ENCODE assay signal across 15 mouse cellular contexts in genomic region chr12:58901931-58902330, GRCm38 (mm10).
A peak's percentile ranks its signal among the peaks of the same experiment; 100 is the strongest.
DNase-seq lines count a peak whose midpoint lies in the region; ATAC-seq and TF ChIP-seq lines count a peak whose summit lies in the region.
"Had no signal": no experiment of that assay in that cellular context is flagged by ENCODE, and none has a peak within 500 bp of the region (broad histone marks: within the 10 kb centered on the region; RNA-seq: fewer than 3 reads in every experiment).

No protein-coding gene starts in this region.

- H3K27me3 ChIP-seq in lung, postnatal 0 days (replicated peaks; ENCODE audit: insufficient read depth, low read length): no peaks in the 10 kb centered on the region
- no peaks in the 10 kb centered on the region for H3K27me3 ChIP-seq in hindbrain, postnatal 0 days (ENCODE audit: insufficient read depth, low read length)
- H3K27me3 ChIP-seq: forebrain, embryonic 15.5 days; hindbrain, embryonic 12.5 days had no signal

- H3K9me3 ChIP-seq in lung, postnatal 0 days (ENCODE audit: low read length): no peaks in the 10 kb centered on the region
- no peaks in the 10 kb centered on the region for H3K9me3 ChIP-seq in hindbrain, postnatal 0 days (ENCODE audit: low read length)
- H3K9me3 ChIP-seq: forebrain, embryonic 15.5 days; heart, embryonic 10.5 days; hindbrain, embryonic 12.5 days had no signal

- H3K4me1 ChIP-seq in lung, postnatal 0 days (ENCODE audit: insufficient read depth, low read depth, low read length): no peaks in the 10 kb centered on the region
- H3K4me1 ChIP-seq in hindbrain, postnatal 0 days (ENCODE audit: insufficient read depth, low read length): no peaks in the 10 kb centered on the region
- H3K4me1 ChIP-seq: forebrain, embryonic 15.5 days; heart, embryonic 10.5 days; hindbrain, embryonic 12.5 days had no signal

- no peak for TF ChIP-seq CTCF in lung, postnatal 0 days (IDR thresholded peaks at IDR 0.05)
- no peak for TF ChIP-seq CTCF in hindbrain, postnatal 0 days (IDR thresholded peaks at IDR 0.05; ENCODE audit: low read depth)

- TF ChIP-seq EP300 in lung, postnatal 0 days (IDR thresholded peaks at IDR 0.05): no peak

- ATAC-seq in lung, postnatal 0 days: no peak
- no peak for ATAC-seq in hindbrain, postnatal 0 days
- ATAC-seq: forebrain, embryonic 15.5 days; hindbrain, embryonic 16.5 days had no signal

- no peak overlapping the region for H3K27ac ChIP-seq in lung, postnatal 0 days (ENCODE audit: low read length)
- H3K27ac ChIP-seq in hindbrain, postnatal 0 days: no peak overlapping the region
- H3K27ac ChIP-seq: forebrain, embryonic 15.5 days; heart, embryonic 10.5 days; hindbrain, embryonic 12.5 days had no signal

- no peaks in the 10 kb centered on the region for H3K36me3 ChIP-seq in lung, postnatal 0 days (ENCODE audit: insufficient read depth, low read length)
- H3K36me3 ChIP-seq in hindbrain, postnatal 0 days (ENCODE audit: insufficient read depth, low read length): no peaks in the 10 kb centered on the region
- H3K36me3 ChIP-seq: forebrain, embryonic 15.5 days; heart, embryonic 10.5 days; hindbrain, embryonic 12.5 days had no signal

- WGBS in lung, postnatal 0 days: 57% methylated on average over 3 of the region's 3 CpGs
- WGBS in hindbrain, postnatal 0 days: 71% methylated on average over 3 of the region's 3 CpGs

- no peak overlapping the region for H3K4me2 ChIP-seq in lung, postnatal 0 days (replicated peaks; ENCODE audit: low read depth, low read length)
- H3K4me2 ChIP-seq in hindbrain, postnatal 0 days (ENCODE audit: low read depth, low read length): no peak overlapping the region
- H3K4me2 ChIP-seq: forebrain, embryonic 15.5 days; hindbrain, embryonic 12.5 days had no signal

- H3K9ac ChIP-seq in lung, postnatal 0 days (replicated peaks; ENCODE audit: low read depth): no peak overlapping the region
- H3K9ac ChIP-seq in hindbrain, postnatal 0 days (replicated peaks; ENCODE audit: low read length): no peak overlapping the region
- H3K9ac ChIP-seq: forebrain, embryonic 15.5 days; hindbrain, embryonic 12.5 days had no signal

- peak; percentile 12 for DNase-seq in lung, postnatal 0 days (ENCODE audit: low spot score)
- DNase-seq in lung, postnatal 25 days (ENCODE audit: low spot score): no peak
- DNase-seq in 416B (ENCODE audit: low read depth): peak; percentile 47
- DNase-seq in MEL-GATA-1-ER (ENCODE audit: extremely low read depth, low read depth): peak; percentile 28
- DNase-seq in hindbrain, postnatal 0 days (ENCODE audit: low spot score): no peak
- DNase-seq in layer of hippocampus, adult 11-12 months (ENCODE audit: low spot score): no peak
- DNase-seq: adrenal gland, postnatal 14 days; cerebellum, adult 2 months; heart, adult 18-20 months; heart, postnatal 10 days; heart, postnatal 4 days had no signal

- no peak overlapping the region for H3K4me3 ChIP-seq in lung, postnatal 0 days (ENCODE audit: low read depth, low read length)
- H3K4me3 ChIP-seq in hindbrain, postnatal 0 days (ENCODE audit: low read length): no peak overlapping the region
- H3K4me3 ChIP-seq: forebrain, embryonic 15.5 days; heart, embryonic 10.5 days; hindbrain, embryonic 12.5 days had no signal

Comparison
In these comparisons a context has a peak if more than half of its experiments do, and no peak if none do; other contexts are left out.
1. DNase-seq: peak in lung, postnatal 0 days (single experiment), 416B (single experiment) and MEL-GATA-1-ER (single experiment); none in lung, postnatal 25 days (single experiment), hindbrain, postnatal 0 days (single experiment) and layer of hippocampus, adult 11-12 months (single experiment).